ENCODE assay signal across 29 mouse cellular contexts in genomic region chr1:170611631-170612030, GRCm38 (mm10). TPM values are rescaled to one million over a fixed set of nuclear protein-coding genes. Genes with fewer than 3 reads are reported as not detected.
DNase-seq lines count a peak whose midpoint lies in the region; ATAC-seq lines count a peak whose summit lies in the region.
"Had no signal": no experiment of that assay in that cellular context is flagged by ENCODE, and none has a peak within 500 bp of the region (broad histone marks: within the 10 kb centered on the region; RNA-seq: fewer than 3 reads in every experiment).

No protein-coding gene starts in this region.

- 0 out of 2 replicates have a peak overlapping the region, but pooled peaks have one; percentile 20 for H3K9ac ChIP-seq in liver, embryonic 12.5 days
- no peak overlapping the region for H3K9ac ChIP-seq in liver, embryonic 15.5 days
- H3K9ac ChIP-seq: embryonic facial prominence, embryonic 13.5 days; forebrain, embryonic 12.5 days; forebrain, embryonic 15.5 days; heart, embryonic 12.5 days; heart, embryonic 15.5 days; hindbrain, embryonic 13.5 days had no signal

- H3K27ac ChIP-seq in heart, embryonic 10.5 days: peak overlapping the region; percentile 70
- H3K27ac ChIP-seq in liver, embryonic 12.5 days: peak overlapping the region; percentile 91
- peak overlapping the region; percentile 91 for H3K27ac ChIP-seq in liver, embryonic 15.5 days (replicated peaks)
- H3K27ac ChIP-seq: embryonic facial prominence, embryonic 10.5 days; embryonic facial prominence, embryonic 13.5 days; forebrain, embryonic 12.5 days; forebrain, embryonic 15.5 days; heart, adult 2 months; heart, embryonic 15.5 days; hindbrain, embryonic 10.5 days; hindbrain, embryonic 13.5 days had no signal

- ATAC-seq in liver, embryonic 12.5 days: no peak
- ATAC-seq in liver, embryonic 15.5 days (ENCODE audit: insufficient read depth): no peak
- ATAC-seq in inflammation-experienced regulatory T-cells, adult 6 months: no peak
- ATAC-seq: activated CD4-positive, CD25-positive, alpha-beta regulatory T cell, adult 4 months; forebrain, embryonic 15.5 days; hindbrain, embryonic 16.5 days had no signal

- peaks cover 12% of the 10 kb centered on the region for H3K4me1 ChIP-seq in heart, embryonic 10.5 days
- peaks cover 40% of the 10 kb centered on the region for H3K4me1 ChIP-seq in liver, embryonic 12.5 days
- H3K4me1 ChIP-seq in liver, embryonic 15.5 days (replicated peaks): peaks cover 37% of the 10 kb centered on the region
- H3K4me1 ChIP-seq: embryonic facial prominence, embryonic 10.5 days; embryonic facial prominence, embryonic 13.5 days; forebrain, embryonic 12.5 days; forebrain, embryonic 15.5 days; hindbrain, embryonic 10.5 days had no signal

- no peaks in the 10 kb centered on the region for H3K27me3 ChIP-seq in heart, embryonic 10.5 days (ENCODE audit: insufficient read depth, poor library complexity, severe bottlenecking)
- no peaks in the 10 kb centered on the region for H3K27me3 ChIP-seq in liver, embryonic 12.5 days (replicated peaks)
- no peaks in the 10 kb centered on the region; the same call in 1 of the 2 replicates for H3K27me3 ChIP-seq in liver, embryonic 15.5 days
- H3K27me3 ChIP-seq: embryonic facial prominence, embryonic 13.5 days; forebrain, embryonic 12.5 days; forebrain, embryonic 15.5 days; heart, embryonic 12.5 days; heart, embryonic 15.5 days; hindbrain, embryonic 13.5 days had no signal

- H3K36me3 ChIP-seq in heart, embryonic 10.5 days: no peaks in the 10 kb centered on the region
- no peaks in the 10 kb centered on the region for H3K36me3 ChIP-seq in liver, embryonic 12.5 days
- H3K36me3 ChIP-seq in liver, embryonic 15.5 days (replicated peaks): no peaks in the 10 kb centered on the region
- H3K36me3 ChIP-seq: embryonic facial prominence, embryonic 10.5 days; embryonic facial prominence, embryonic 13.5 days; forebrain, embryonic 12.5 days; forebrain, embryonic 15.5 days; heart, embryonic 12.5 days; heart, embryonic 15.5 days; hindbrain, embryonic 10.5 days; hindbrain, embryonic 13.5 days had no signal

- no peaks in the 10 kb centered on the region for H3K9me3 ChIP-seq in heart, embryonic 10.5 days
- no peaks in the 10 kb centered on the region for H3K9me3 ChIP-seq in liver, embryonic 12.5 days (replicated peaks)
- H3K9me3 ChIP-seq in liver, embryonic 15.5 days (replicated peaks): no peaks in the 10 kb centered on the region
- H3K9me3 ChIP-seq: embryonic facial prominence, embryonic 10.5 days; embryonic facial prominence, embryonic 13.5 days; forebrain, embryonic 12.5 days; forebrain, embryonic 15.5 days; heart, embryonic 12.5 days; heart, embryonic 15.5 days; hindbrain, embryonic 10.5 days; hindbrain, embryonic 13.5 days had no signal

- no peak for DNase-seq in heart, embryonic 10.5 days (ENCODE audit: low spot score)
- no peak for DNase-seq in heart, adult 9 months (ENCODE audit: low spot score in 2 of 2)
- DNase-seq in gastrocnemius, adult 18-20 months (ENCODE audit: low spot score): no peak
- DNase-seq: adrenal gland, adult 8-10 months; adrenal gland, postnatal 25 days; cerebellum, adult 11-12 months; cerebellum, adult 8-10 months; cerebellum, postnatal 10 days; cerebellum, postnatal 36 days; embryo, embryonic 11 days; gastrocnemius, postnatal 10 days; gastrocnemius, postnatal 36 days; heart, adult 2 months; heart, postnatal 10 days; heart, postnatal 36 days had no signal

- H3K4me2 ChIP-seq in liver, embryonic 12.5 days: no peak overlapping the region
- H3K4me2 ChIP-seq in liver, embryonic 15.5 days: no peak overlapping the region
- H3K4me2 ChIP-seq: embryonic facial prominence, embryonic 13.5 days; forebrain, embryonic 12.5 days; forebrain, embryonic 15.5 days; heart, embryonic 12.5 days; heart, embryonic 15.5 days; hindbrain, embryonic 13.5 days had no signal

- WGBS in heart, embryonic 10.5 days: 89% methylated on average over 3 of the region's 3 CpGs
- WGBS in liver, embryonic 12.5 days (ENCODE audit: insufficient replicate concordance): 90% methylated on average over 3 of the region's 3 CpGs
- 83% methylated on average over 3 of the region's 3 CpGs for WGBS in liver, embryonic 15.5 days (ENCODE audit: insufficient replicate concordance)

- H3K4me3 ChIP-seq in heart, embryonic 10.5 days: no peak overlapping the region
- H3K4me3 ChIP-seq in liver, embryonic 12.5 days: no peak overlapping the region
- H3K4me3 ChIP-seq in liver, embryonic 15.5 days (replicated peaks): no peak overlapping the region
- H3K4me3 ChIP-seq: embryonic facial prominence, embryonic 10.5 days; embryonic facial prominence, embryonic 13.5 days; erythroblast, embryonic 14.5 days; forebrain, embryonic 12.5 days; forebrain, embryonic 15.5 days; heart, adult 2 months; heart, embryonic 12.5 days; heart, embryonic 15.5 days; hindbrain, embryonic 10.5 days; hindbrain, embryonic 13.5 days had no signal

RNA-seq across cellular contexts. Expression of gene Nos1ap, which starts 22.0 kb away (rescaled TPM):
- polyA plus RNA-seq in heart, embryonic 10.5 days (2016; fragmentation: Nextera tagmentation; extraction: Ambion mirVana): 25.1 and 25.2 TPM in 2 replicates
- polyA plus RNA-seq in liver, embryonic 12.5 days (2016; fragmentation: Nextera tagmentation; extraction: Ambion mirVana): 6.2 and 6.4 TPM in 2 replicates
- polyA plus RNA-seq in liver, embryonic 15.5 days (2015; fragmentation: Nextera tagmentation; extraction: Ambion mirVana): 5.2 and 6.4 TPM in 2 replicates
- not detected for polyA plus RNA-seq in inflammation-experienced regulatory T-cells, adult 6 months (2017; shearing (Covaris generic))
- total RNA-seq in gastrocnemius, adult 18-20 months (2021): 1 to 10 TPM; 1.4 to 1.5 TPM
- polyA plus RNA-seq: activated CD4-positive, CD25-positive, alpha-beta regulatory T cell, adult 4 months had no signal

RNA-seq across cellular contexts. Expression of gene Olfml2b, which starts 32.7 kb away (rescaled TPM):
- polyA plus RNA-seq in heart, embryonic 10.5 days (2016; fragmentation: Nextera tagmentation; extraction: Ambion mirVana): 31.4 and 51.0 TPM in 2 replicates
- polyA plus RNA-seq in liver, embryonic 12.5 days (2016; fragmentation: Nextera tagmentation; extraction: Ambion mirVana): 2.1 and 2.6 TPM in 2 replicates
- 3.1 and 3.5 TPM in 2 replicates for polyA plus RNA-seq in liver, embryonic 15.5 days (2015; fragmentation: Nextera tagmentation; extraction: Ambion mirVana)
- not detected for polyA plus RNA-seq in inflammation-experienced regulatory T-cells, adult 6 months (2017; shearing (Covaris generic))
- 1 to 10 TPM; 2.8 to 3.3 TPM for total RNA-seq in gastrocnemius, adult 18-20 months (2021)
- polyA plus RNA-seq: activated CD4-positive, CD25-positive, alpha-beta regulatory T cell, adult 4 months; erythroblast, embryonic 14.5 days had no signal
